Mouse (Mus musculus) liver, postnatal 0 days (tissue): ENCODE measurements at regions not wholly inside any gene's neighbourhood (a gene's known extent, or its start where the extent isn't known, plus 50 kb on each side); places are given as distances from the start of the nearest gene placed in this dataset.

ENCODE experiments used
- CTCF ChIP-seq: sonication (generic); IDR thresholded peaks from 2 replicates; pipeline ENCODE4 v1.5.1; 2016; ENCODE audit warnings: antibody characterized with exemption, low read depth
- EP300 ChIP-seq: IDR thresholded peaks from 2 replicates; pipeline ENCODE4 v1.6.1; 2016; ENCODE audit warnings: antibody characterized with exemption, low read depth, mild to moderate bottlenecking

DNA sequence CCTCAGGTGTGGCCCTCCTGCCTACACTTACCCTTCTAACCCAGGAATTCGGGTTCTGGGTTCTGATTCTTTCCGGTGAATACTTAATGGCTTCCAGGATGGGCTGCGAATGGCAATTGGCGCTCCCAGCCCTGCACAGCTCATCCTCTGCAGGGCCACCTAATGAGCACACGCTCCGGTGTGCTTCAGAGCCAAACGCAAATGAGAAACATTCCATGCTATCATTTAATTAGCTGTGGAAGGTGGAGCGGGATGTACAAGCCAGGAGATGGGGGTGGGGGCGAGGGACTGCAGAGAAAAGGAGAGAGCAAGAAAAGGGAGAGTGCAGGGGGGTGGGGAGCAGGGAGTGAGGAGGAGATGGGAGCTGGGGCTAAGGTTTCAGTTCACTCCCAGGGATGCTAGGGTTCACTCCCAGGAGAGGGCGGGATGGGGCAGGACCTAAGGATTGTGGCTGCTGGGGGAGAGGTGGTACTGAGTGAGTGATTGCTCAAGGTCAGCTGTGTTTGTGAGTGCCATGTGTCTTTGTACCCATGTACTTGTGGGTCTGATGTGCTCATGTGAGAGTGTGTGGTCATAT is 169.6 kb downstream of the Matn1 start:
- TF ChIP-seq CTCF (no peak), EP300 (no peak)
